Mouse (Mus musculus): ENCODE data around the gene Kdm1a.
A peak's percentile ranks its signal among the peaks of the same experiment; 100 is the strongest.

Gene Kdm1a

DNA sequence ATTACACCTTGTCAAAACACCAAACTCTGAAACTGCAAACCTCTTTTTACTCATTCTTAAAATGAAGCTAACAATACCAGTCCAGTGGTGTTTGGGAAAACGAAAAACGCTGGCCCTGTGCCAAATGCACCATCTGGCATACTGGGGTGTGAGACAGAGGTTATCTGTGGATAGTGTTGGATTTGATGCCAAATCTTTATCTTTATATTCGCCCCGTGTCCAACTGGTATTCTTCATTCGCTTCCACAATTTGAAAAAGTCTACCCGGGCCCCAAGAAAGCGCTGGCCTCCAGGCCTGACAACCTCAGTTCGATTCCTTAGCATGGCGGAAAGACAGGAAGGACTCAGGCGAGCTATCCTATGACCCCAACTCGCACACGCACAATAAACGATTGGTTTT is 1.0 kb downstream of the Kdm1a start:
- DNase-seq, result peak; percentile 71 to 79

DNA sequence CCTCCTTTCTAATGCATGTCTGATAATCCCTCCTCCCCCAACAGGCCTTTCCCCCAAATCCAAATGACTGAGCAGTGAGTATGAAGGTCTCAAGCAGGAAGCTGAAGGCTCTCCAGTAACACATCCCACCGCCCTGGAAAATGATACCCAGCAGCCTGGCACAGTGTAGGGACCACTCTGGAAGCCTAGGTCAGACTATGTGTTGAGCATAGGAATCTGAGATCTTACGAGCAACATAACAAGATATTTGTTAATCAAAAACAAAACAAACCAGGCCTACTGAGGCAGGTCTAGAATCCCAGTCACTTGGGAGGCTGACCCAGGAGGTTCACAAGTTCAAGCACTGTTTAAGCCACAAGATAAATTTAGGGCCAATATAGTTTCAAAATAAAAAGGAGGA is 2.0 kb downstream of the Kdm1a start:
- no peak for DNase-seq

DNA sequence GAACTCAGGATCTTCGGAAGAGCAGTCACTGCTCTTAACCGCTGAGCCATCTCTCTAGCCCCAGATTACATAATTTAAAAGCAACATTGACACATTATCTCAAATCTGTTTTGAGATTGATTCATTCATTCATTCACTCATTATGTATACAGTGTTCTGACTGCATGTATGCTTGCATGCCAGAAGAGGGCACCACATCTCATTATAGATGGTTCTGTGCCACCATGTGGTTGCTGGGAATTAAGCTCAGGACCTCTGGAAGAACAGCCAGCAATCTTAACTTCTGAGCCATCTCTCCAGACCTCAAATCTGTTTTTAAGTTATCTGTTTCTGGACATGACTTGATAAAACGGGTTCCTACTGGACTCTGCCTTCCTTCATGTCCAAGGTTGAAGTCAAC is 2.7 kb downstream of the Kdm1a start:
- DNase-seq, result no peak

DNA sequence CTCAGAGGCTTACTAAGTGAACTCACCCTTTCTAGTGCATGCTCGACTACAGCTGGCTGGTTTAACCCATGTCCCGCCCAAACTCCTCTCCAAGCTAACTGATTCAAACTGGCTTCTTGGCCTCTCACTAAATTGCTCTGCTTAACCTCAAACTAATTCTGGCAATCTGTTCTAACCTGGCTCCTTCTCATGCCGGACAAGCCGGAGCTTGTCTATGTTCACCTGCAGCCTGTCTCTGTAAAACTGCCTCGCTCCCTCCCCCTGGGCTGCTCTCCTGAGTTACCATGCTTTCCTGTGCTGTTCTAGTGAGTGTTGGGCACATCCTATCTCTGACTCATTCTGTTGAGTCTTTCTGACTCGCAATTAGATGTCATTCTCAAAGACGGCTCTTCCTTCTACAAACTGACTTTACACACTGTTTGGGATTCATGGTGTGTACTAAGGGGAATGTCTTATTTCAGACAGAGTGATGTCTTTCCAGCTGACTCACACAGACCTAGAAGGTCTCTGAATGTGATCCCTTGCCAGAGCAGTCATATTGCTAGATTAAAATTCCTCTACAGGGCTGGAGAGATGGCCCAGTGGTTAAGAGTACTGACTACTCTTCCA is 4.2 kb downstream of the Kdm1a start:
- no peak for DNase-seq

DNA sequence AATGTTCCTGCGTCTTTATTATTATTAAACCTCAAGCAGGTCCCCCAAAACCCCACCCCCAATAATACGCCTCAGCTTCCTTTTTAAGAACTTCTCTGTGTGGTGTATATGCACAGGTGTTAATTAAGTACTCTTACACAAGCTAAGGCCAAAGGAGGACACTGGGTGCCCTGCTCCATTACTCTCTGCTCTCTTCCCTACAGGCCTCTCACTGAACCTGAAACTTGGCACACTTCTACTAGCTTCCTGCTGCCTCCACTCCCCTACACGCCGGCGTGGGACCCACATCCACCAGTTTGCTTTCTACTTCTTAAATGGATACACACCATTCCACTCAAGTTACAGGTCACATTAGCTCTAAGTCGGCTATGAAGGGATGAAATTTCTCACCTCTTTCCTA is 7.3 kb downstream of the Kdm1a start:
- no peak for DNase-seq

DNA sequence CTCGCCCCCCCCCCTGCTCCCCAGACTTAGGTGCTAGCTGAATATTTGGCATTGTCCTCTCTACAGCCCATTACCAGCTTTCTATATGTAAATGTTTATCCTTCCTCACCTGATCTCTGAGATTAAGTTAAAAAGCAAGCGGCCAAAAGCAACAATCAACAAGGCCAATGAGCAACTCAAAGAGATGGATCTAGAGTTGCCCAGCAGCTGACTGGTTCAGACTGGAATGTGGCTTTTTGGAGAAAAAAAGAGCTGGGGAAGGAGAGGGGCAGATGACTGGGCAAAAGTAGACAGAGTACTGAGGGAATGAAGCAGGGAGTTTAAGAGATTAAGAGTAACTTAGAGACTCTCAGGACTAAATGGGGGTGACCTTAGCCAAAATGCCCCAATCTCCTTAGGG is 8.5 kb downstream of the Kdm1a start:
- no peak for DNase-seq

DNA sequence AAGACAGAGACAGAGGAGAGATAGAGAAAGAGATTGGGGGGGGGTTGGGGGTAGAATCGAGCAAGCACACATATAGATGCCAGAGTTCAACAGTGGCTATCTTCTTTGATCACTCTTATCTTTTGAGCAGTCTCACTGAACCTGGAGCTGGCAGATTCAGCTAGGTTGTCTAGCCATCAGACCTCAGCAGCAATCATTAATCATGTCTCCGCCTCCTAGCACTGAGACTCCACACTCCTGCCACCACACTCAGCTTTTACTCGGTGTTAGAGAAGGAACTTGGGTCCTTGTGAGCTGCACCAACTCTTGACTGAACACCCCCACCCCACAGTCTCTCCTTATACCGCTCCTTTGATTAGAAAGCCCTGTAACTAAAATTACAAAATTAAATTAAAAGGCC is 10.4 kb downstream of the Kdm1a start:
- DNase-seq, result no peak

DNA sequence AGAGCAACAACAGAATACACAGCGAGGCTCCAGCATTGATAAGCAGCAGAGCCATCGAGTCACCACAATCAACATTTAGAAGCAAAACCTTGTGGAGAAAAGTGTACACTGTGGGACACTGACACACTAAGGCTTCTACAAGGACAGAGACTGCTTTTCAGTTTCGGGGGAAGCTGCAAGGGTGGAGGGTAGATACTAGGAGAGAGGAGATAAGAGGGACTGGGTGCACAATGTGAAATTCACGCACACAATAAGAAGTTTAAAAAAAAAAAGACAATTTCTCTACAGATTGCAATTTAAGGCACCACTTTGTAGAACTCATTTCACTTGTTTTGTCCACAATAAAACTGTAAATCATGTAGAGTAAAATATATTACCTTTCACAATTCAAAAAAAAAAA is 14.5 kb downstream of the Kdm1a start:
- DNase-seq, result no peak

DNA sequence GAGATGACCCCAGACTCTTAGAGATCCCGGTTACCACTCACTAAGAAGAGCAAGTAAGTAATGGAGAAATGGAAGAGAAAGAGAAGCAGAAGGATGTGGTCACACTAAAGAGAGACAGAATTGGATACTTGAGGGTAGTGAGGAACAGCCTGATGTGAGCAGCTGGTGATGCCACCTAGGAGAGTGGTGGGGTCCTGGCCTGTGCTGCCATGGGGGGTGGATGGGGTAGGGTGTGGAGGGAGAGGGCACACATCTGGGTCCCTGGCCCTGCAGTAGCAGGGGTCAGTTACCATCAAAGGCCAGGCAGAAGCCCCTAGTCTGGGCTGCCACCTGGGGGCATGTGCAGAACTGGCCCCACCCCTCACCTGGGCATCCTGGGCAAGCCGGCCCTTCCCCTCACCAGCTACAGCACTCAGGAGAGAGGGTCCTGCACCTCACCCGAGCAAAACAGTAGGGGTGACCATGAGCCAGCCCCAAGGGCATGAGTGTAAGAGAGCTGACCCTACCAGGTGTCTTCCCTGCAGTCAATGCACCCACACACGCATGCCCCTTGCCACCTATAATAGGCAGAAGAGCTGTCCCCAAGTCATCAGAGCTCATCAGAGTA is 15.2 kb downstream of the Kdm1a start:
- DNase-seq, result no peak

DNA sequence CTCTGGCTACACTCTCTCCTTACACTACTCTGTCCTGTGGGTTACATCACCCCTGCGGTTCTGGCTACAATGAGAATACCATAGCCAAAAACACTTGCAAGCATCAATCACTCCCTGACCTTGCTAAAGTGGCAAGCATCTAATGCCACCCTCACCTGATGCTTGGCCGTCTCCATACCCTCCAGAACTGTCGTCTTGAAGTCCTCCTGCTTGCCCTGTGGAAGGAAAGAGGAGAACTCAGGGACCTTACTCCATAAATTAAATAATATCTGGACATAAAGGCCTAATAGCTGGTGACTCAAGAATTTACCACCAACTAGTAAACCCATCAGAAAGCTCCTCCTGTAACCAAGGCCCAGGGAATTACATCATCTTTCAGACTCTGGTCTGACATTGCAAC is 20.6 kb downstream of the Kdm1a start:
- DNase-seq, result no peak

DNA sequence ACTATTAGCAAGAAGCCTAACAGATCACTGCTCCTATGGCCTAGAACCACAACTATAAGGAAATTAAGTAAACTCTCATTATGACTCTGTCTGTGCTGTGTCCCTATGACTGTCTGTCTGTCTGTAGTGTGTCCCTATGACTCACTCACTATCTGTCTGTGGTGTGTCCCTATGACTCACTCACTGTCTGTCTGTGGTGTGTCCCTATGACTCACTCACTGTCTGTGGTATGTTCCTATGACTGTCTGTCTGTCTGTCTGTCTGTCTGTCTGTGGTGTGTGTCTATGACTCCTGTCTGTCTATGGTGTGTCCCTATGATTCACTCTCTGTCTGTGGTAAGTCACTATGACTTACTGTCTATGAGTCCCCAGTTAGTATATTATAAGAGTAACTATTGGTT is 32.5 kb downstream of the Kdm1a start:
- DNase-seq, result no peak

DNA sequence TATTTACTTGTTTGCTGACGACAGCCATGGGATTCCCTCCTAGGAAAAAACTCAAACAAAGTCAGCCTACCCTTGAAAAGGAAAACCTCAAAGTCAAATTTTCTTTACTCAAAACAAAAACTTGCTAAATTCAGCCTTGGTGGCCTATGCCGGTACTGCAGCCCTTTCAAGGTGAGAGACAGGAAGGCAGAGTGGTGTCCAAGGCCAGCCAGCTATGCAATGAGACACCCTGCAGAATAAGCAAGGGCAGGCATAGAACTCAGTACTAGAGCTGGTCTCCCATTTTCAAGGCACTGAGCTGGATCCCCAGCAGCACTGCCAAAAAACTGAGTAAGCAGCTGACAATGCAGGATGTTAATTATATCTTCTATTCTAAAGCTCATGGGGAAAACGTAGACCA is 33.9 kb downstream of the Kdm1a start:
- DNase-seq, result no peak

DNA sequence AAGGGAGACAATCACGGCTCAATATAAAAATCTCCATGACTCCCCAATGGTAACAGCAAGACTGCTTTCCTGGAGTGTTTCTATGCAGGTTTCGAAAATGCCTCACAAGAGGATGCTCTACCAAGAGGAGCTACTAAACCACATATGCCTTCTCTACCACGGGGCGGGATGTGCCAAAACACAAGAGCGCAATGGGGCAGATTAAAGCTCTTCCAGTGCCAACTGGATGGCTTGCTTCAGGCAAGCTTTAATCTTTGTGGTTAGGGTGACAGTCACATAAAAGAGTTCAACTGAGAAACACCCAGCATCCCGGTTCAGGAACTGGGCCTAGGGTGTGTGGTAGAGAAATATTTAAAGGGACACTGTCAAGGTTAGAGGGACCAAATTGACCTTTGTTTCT is 39.8 kb downstream of the Kdm1a start:
- DNase-seq, result peak; percentile 48 to 66

DNA sequence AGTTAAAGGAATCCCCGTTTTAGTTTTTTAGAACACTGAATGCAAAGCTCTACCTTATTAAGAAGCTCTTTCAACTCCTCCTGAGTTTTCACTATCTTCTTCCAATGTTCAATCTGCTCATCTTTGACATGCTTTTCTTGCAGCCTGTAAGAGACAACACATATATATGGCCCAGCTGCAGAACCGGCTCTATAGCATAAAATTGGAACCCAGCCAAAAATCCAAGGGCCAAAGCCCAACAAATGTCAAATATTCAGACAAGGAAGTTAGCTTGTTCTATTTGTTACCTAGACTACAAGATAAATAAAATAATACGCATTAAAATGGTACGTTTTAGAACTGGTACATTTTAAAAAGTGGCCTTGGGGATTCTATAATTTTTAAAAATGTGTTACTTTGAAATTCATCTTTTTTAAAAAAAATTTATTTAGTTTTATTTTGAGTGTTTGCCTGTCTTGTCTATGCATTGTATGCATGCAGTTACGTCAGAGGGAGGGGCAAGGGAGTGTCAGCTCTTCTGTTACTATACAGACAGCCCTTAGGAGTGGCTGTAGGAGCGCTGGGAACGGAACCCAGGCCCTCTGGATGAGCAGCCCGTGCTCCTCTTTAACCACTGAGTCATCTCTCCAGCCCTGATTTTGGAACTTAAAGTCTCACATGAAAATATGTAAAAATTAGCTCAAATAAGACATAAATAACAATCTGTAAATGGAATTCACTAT is 42.1 kb downstream of the Kdm1a start:
- DNase-seq, result no peak

DNA sequence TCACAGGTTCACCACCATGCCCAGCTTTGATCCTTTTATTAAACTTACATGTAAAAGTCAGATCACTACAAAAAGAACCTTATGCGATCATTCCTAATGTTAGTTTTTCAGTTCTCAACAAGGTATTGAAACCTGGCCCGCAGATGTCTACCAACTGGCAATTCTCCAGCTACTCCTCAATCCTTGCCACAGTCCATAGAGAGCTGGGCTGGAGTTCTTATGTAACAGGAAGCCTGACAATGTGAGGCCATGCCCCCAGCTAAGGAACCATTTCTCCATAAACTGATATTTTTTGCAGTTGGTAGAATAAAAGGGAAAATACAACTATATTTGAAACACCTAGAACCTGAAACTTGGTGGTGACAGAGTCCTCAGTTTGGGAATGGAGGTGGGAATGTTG is 42.8 kb downstream of the Kdm1a start:
- DNase-seq, result peak in 1 of 2 experiments; percentile 24

DNA sequence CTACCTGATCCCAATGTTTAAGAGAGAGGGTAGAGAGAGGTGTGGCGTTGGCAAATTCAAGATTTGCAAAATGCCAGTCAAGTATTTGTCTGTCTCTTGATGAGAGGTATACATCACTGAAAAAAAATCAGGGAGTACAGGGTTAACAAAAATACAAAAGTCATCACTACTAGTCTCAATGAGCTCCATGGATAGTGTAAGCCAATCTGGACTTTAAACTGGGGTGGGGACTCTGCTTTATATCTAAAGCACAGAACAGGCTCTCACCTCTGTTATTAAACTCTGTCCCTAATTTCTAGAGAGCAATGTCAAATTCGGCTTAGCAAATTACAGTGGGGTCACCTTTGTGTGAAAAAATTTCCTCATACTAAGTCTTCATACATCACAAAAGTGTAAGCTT is 44.9 kb downstream of the Kdm1a start:
- no peak for DNase-seq

DNA sequence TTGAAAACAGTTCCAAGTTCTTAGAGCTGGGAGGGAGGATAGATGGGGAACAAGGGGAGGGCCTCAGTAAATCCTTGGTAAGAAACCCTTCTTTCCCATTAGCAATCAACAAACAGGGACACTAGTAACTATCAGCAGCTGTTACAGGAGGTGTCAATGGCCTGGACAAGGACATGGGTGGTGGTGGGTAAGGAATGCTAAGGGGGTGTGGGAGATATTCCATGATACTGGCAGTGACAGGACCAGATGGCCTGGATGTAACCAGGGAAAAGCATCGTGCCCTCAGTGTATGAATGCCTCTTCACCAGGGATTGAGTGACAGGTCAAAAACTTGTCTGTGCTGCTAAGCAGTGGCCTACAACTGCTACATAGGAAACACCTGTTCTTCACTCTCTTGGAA is 49.4 kb downstream of the Kdm1a start:
- no peak for DNase-seq

DNA sequence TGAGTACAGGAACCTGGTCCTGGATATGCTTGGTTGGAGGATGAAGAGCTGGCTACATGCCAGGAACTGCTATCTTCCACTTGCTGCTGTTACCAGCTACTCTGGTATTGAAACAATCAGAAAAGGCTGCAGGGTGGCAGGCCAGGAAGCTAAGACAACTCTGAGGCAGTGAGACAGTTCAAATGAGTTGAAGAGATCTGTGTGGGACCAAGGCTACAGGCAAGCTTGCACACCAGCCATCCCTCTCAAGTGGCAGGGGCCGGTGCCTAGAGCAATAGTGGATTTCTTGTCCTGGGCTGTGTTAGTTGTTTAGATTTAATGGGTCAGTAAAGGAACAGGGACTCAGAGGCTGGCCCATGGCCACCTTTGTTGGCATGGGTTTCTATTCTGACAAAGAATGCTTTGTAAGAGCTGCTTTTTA is 54.1 kb downstream of the Kdm1a start:
- DNase-seq, result peak; percentile 56 to 71

DNA sequence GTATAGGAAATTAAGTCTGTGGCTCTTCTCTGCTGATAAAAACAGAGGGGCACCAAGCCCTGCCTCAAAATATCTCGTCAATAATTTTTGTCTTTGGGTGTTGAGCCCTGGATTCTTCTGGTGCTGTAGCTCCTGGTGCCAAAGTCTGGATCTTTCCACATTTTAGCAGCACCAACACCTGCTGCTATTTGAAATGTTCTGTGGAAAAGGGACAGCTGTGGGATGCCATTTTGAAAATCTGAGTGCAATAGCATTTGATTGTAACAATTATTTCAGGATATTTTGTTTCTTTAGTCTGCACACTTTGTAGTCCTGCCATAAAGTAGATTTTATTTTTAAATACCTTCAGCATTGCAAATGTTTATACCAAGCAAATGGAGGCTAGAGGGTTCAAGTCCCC is 54.8 kb downstream of the Kdm1a start:
- no peak for DNase-seq

DNA sequence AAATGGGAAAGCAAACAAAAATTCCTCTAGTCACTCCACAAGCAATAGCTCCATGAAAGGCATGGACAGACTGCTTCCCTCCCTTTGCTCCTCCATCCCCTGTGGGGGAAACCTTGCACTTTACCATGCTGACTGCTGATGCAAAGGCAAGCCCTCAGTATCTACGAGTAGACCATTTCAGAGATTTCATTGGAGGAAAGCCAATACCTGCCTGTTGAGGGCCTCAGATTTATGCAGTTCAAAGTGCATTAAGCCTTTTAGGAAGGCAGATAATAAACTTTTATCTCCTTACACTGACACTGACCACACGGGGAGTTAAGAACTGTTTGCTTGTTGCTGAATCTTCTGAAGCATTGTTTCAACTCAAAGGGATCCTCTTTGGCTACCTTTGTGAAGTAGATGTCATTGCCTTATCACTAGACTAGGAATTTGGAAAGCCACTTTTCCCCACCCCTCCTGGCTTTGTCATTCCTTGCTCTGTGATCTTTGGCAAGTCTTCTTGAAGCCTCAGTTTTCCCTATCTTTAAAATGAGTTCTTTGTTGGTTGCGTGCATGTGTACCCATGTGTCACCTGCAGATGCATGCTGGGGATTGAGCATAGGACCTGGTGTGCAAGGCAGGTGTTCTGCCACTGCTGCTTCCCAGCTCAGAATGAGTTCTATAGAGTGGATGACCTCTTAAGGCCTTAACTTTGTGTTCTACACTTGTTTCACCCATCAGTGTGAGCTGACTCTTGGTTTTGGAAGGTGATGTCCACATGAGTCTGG is 56.1 kb downstream of the Kdm1a start:
- DNase-seq, result no peak

DNA sequence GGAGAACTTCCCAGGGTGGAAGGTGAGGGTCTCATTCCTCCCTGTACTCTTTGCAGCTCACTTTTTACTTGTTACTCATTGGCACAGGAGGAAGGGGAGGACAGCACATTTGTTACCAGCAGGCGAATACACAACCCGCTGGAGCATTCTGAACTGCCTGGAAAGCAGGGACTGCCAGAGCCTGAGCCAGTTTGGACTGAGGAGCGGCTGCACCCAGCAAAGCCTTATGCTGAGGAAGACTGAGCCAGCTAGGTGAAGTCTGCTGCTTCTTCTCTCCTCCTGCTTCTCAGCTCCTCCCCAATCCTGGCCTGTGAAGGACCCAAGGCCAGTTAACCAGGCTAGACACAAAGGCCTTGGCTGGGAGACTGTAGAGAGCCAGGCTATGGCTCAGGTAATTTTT is 57.4 kb downstream of the Kdm1a start:
- DNase-seq, result peak; percentile 62 to 67

DNA sequence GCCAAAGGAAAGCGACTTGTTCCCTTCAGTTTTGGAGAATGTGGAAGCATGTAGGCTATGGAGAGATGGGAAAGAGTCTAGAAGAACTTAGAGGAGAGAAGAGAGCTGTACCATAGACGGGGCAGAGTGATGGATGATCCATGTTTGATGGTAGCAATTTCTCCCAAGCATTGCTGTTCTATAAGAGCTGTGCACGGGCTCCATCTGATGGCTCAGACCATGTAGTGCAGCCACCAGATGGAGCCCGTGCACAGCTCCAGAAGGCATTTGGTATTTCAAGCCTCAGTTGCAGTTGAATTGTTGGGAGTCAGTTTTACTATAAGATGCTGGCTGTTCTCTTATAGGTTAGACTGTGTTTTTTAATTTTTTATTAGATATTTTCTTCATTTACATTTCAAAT is 76.1 kb downstream of the Kdm1a start:
- peak; percentile 71 to 84 for DNase-seq

DNA sequence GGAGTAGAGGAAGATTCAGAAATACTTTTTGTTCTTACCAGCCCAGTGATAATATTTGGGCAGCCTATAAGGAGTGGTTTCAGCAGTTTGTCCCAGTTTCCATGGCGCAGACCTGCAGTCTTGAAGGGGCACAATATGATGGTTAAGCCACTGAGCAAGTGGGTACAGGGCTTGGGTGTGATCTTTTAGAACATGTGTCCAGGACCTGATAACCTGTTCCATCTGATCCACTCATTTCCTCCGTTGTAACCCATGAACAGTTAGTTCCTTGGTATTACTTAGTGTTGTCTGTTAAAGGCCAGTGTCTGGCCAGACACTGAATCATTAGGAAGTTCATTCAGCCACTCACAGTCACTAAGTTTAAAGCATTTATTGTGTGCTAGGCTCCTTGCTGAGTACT is 78.2 kb downstream of the Kdm1a start:
- no peak for DNase-seq

DNA sequence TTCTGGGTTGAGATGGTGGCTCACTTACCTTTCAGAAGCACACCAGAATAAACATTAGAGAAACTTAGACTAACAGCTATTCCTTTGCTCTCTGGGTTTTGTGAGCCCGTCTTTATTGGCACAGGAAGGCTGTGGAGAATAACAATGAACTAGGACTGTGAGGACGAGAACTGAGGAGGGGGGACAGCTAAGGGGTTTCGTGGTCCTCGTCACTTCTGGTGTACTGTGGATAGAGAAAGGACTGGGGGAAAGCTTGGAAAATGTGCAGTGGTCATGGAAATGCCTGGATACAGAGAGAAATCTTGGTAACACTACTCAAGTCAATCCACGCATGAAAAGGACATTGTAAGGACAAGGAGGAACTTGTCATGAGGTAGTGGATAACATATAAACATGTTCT is 80.6 kb downstream of the Kdm1a start:
- DNase-seq, result no peak

Measured in cerebellum, postnatal 25 days (tissue).